Mouse (Mus musculus) erythroid progenitor cell, adult 5-6 weeks (primary cell): ENCODE data around the gene Hoxc12. TPM values are rescaled to one million over a fixed set of nuclear protein-coding genes. Genes with fewer than 3 reads are reported as not detected.

Experiments
- ATAC-seq: replicated peaks from 2 replicates; pipeline ENCODE4 v1.8.0; 2016; ENCODE audit warnings: moderate number of reproducible peaks, mild to moderate bottlenecking, moderate TSS enrichment, inconsistent platforms; ENCODE audit not compliant: poor library complexity, low FRiP score, severe bottlenecking
- total RNA-seq, 2 experiments: library from RNA; stranded (forward) in 1 of 2; stranded (reverse) in 1 of 2; fragments of 150-400 nt in 1 of 2; fragments of 186-747, 209-891 nt in 1 of 2; gene quantifications; 2 replicates each; pipeline versions ENCODE4 v1.2.3 to v1.2.4; 2015 to 2017; ENCODE audit warnings: low replicate concordance in 2 of 2

Gene Hoxc12
- total RNA-seq, 2 experiments from 2014 or later = not detected

DNA sequence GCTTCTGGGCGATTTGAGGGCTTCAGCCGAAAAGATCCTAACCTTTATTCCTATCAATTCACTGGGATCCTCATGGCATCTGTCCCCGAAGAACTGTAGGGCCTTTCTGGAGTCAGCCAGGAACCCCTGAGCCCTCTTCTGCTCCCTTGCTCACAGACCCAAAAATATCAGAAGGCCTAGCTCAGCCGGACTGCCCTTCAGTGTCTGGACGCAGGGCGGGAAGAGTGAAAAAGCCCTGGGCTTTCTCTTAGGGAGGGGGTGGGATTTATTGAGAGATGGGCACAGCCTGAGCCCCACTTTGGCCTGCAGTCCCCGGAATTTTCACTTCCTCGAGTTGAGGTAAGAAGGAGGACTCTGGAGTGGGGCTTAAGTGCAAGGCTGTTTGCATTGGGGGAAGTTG is 26.7 kb downstream of the Hoxc12 start:
- no peak for ATAC-seq

DNA sequence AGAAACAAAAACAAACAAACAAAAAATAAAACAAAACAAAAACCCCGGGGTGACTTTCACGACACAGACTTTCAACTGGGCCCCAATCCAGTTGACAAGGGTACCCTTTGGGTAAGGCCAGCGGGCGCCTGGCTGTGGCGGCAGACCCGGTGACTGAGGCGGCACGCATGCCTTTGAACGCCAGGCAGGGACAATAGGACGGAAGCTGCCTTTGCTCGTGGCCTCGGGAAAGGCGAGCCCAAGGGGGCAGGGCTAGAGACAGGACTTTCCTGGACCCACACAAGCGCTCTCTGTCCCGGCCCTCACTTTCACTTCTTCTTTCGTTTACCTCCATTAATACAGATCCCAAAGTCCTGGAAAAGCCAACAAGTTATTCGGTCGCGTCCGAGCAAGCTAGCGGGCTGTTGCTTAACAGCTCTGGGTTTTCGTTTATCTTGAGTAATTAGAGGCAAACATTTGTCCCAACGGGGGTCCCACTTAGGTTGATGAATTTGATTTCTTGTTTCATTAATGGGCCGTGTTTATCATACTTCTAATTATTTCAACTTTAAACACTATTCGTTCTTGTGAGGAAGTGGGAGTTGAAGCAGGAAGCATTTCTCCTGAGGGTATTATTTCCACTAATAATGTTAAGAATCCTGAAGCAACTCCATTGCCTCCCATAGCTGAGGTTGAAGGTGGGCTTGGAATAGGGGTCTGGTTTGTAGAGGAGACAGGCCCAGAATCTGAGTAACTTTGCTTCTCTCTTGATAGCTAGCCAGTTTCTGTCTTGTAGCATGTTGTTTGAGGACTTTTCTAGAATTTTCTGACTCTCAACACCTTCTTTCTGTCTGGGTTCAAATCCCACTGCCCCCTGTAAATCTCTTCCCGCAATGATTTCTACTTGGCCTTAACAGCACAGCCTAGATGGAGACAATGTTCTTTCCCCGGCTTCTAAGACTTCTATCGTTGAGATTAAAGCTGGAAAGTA is 27.4 kb downstream of the Hoxc12 start:
- ATAC-seq = no peak

DNA sequence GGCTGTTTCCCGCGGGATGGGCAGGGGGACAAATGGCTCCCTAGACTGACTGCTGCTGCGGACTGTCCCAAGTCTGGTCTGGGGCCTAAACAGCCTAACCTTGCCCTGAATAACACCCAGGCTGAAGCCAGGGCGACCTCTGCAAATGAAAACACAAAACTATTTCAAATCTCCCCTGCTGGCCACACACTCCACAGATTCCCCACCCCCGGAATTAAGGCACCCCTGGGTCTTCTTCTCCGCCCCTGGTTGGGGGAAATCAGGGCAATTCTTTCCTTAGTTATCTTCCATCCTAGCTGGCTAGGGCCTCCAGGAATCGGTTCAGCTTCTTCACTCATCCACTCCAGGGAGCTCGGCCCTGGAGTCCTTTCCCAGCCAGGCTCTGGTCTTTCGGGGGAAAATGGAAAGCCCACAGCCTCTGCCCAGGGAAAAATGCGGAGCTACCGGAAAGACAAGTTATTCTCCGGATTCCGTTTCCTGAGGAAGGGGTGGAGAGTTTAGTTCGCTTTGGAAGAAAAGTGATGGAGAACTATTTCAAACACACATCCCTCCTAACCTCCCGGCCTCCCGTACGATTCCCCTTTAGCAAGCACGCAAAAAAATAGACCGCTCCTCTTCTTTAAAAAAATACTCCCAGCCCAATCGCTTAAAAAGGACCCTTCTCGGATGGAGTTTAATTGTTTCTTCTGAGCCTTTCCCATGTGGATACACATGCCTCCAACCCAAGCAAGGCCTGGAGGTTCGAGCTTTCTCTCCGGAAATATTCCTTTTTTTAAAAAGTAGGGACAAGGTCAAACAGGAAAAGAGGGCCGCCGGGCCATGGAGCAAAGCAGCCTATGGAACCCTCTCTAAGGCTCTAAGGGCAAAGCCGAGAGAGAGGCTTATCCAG is 28.7 kb downstream of the Hoxc12 start:
- no peak for ATAC-seq

DNA sequence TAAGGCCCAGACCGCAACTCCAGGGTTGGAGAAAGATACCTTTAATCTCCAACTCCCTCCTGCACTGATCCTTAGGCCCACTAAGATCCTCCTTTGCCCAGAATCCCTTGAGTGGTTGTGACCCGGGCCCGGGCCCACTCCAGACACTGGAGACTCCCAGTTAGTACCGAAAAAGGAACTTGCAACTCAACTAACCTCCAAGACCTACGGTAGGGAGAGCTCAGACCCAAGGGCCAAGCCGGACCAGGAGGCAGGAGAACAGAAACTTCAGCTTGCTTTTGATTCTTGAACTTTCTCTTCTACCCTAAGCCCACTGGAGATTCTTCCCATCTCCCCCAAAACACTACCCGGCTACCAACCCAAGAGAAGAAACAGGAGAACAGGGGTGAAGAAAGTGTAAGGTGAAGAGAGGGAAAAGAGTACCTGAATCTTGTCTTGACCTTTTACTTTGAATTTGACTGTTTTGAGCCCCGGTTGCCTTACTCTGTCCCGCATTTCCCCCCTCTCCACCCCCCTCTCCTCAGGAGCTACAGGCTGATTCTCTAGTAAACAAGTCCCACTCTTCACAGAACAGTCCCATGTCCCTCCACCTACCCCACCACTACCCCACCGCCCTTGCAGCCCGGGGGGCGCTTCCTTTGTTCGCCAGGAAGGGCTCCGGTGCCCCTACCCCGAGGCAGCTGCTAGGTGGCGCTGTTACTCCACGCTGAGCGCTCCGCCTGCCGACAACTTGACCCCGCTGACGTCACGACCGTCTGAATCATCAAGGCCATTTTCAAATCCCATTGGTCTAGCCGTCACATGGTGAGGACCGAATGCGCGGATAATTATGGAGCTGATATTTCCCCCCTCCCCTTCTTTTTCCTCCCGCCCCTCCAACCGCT is 29.6 kb downstream of the Hoxc12 start:
- ATAC-seq = no peak

GRCm38 (mm10) chr15:102966776-102967311 is 30.3 kb downstream of the Hoxc12 start, which contains the start of gene Hoxc10:
Gene Hoxc10, plus strand, starts transcription at chr15:102966796.
- no peak; the same call in 1 of the 2 replicates for ATAC-seq

DNA sequence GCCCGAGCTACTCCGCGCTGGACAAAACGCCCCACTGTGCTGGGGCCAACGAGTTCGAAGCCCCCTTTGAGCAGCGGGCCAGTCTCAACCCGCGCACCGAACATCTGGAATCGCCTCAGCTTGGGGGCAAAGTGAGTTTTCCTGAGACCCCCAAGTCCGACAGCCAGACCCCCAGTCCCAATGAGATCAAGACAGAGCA is 30.7 kb downstream of the Hoxc12 start, which contains the start of gene Hoxc5:
Gene Hoxc5, plus strand, starts transcription at position 132 of the 199 bp plus-strand sequence.
- no peak for ATAC-seq

DNA sequence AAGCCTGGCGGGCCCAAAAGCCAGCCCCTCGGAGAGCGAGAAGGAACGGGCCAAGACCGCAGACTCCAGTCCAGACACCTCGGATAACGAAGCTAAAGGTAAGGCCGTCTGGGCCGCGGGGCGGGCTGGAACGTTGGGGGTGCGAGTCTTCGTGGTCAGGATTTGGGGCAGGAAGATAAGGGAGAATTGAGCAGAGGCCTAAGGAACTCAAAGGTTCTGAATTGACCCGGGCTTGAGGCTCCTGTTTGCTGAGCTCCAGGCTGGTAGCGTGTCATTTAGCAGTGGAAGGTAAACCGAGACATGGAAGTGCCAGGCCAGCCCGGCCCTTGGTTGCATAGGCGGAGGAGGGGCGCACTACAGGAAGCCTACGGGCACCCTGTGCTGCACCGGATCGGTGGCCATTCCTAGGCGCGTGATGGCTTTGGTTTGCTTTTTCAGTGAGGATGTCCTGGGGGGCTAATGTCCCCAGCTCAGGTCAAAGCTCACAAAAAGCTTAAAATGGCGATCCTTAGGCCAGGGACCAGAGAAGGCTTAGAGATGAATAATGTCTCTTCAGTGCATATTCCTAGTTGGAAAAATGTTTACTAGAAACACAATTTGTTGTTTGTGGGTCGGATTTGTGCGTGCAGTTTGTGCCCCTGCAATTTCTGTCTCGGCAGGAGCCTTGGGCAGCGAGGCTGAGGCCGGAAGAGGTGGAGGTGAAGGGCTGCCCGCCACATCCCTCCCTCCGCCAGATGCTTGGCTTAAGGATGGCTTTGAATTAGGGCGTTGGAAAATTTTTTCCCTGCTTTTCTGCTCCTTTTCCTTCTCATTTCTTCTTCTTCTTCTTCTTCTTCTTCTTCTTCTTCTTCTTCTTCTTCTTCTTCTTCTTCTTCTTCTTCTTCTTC is 31.2 kb downstream of the Hoxc12 start:
- ATAC-seq = no peak

GRCm38 (mm10) chr15:102969296-102969695 is 32.7 kb downstream of the Hoxc12 start:
- ATAC-seq = no peak

- no peak for ATAC-seq
Observed at GRCm38 (mm10) chr15:102970740-102971139, 34.2 kb downstream of the Hoxc12 start.

DNA sequence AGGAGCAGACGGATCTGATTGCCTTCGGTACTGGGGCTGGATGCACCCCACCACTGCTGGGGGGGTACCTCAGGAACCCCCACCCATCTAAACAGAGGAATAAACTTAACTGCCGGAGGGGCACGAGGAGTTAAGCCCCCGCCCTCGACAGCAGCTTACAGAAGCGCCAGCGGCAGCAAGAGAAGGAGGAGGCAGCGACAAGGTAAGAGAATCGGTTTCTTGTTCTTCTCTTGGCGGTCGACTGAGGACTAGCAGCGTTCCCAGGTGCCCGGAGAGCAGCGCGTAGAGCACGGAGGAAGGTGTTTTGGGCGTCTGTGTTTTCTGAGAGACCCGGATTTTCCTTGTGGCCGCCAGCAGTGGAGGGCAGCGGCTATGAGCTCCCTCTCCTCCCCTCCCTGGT is 35.7 kb downstream of the Hoxc12 start:
- no peak for ATAC-seq

DNA sequence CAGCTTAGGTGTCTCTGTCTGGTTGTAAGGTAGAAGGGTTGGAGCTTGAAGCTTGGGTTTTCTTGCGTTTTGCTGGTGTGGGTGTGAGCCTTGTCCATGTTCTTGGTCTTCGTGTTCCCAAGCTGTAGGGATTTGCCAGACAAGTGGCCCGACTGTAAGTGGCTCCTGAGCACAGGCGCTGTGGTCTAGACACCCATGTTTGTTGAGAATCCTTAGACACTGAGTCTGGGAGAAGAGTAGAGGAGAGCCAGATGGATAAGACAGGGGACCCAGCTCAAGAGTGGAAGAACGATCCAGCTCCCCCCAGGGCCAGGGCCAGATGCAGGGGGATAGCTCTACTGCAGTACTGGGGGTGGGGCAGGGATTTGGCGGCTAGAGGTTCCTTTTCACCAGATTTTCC is 36.2 kb downstream of the Hoxc12 start:
- no peak for ATAC-seq

- no peak for ATAC-seq
Observed at GRCm38 (mm10) chr15:102975034-102975433, 38.5 kb downstream of the Hoxc12 start.

DNA sequence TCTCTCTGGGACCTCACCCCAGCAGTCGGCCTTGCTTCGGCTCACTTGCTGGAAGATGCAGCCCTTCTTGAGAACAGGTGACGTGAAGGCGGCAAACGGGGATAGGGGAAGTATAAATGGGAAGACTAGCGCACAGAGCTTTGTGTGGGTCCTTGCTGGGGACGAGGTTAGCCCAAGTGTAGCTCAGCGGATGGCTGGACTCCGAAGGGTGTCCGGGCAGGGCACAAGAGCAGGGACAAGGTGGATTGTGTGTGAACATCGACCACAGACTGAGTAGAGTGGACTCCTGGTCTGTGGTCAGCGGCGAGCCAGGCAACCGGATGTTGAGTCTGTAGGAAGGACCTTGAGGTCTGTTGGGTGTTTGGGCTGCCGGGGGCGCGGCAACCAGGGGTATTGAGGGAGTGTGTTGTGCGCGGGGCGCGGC is 39.1 kb downstream of the Hoxc12 start:
- ATAC-seq = no peak

GRCm38 (mm10) chr15:102976171-102976570 is 39.6 kb downstream of the Hoxc12 start, which contains the start of gene Hoxc9:
Gene Hoxc9, plus strand, starts transcription at chr15:102976439.
- ATAC-seq = no peak

GRCm38 (mm10) chr15:102976631-102977422 is 40.3 kb downstream of the Hoxc12 start:
- ATAC-seq = no peak

- ATAC-seq = no peak
Observed at GRCm38 (mm10) chr15:102977423-102977974, 40.9 kb downstream of the Hoxc12 start.
